Mouse (Mus musculus) frontal cortex, adult 2 months (tissue): ENCODE measurements at regions not wholly inside any gene's neighbourhood (a gene's known extent, or its start where the extent isn't known, plus 50 kb on each side); places are given as distances from the start of the nearest gene placed in this dataset.

Source experiments
- DNase-seq, 2 experiments: peaks; one replicate each; pipeline ENCODE4 v3.0.0; 2022; ENCODE audit warnings: low spot score in 1 of 2; ENCODE audit errors: extremely low spot score in 1 of 2

DNA sequence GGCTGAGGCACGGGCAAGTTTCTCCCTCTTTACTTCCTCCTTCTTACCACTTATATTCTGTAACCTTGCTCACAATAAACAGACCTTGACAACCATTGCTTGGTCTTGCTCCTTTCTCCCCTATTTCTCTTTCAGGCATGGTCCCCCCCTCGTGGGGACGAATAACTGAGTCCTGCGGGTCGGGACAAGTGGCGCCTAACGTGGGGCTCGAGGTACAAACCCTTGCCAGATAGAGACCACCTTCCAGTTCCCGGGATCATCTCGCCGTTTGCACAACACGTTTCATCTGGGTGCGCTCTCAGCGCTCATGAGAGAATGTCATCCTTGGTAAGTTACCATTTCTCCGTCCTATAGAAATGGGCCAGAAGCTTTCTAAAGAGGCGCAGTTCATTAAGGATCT lies 79.6 kb upstream of the Foxn3 start:
- DNase-seq, result no peak

- DNase-seq, result no peak
These were observed 78.9 kb upstream of the Foxn3 start for GRCm38 (mm10) chr12:99642131-99642895.

DNA sequence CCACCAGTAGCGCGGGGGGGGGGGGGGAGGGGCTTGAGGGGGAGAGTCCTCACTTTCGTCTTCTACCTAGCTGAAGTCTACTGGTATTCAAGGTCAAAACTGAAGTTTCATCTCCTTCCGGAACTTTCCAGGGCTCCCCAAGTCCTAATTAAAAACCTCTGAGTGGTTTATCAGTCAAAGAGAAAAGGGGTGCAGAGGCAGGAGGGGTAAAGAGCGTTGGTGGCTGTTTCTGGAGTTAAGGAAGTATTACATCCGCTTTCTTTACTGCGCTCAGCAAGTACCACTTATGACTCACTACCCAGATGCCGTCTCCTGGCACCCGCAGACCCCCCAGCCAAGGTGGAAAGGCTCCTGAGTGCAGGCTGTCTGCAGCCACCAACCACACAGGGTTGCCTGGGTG lies 77.9 kb upstream of the Foxn3 start:
- DNase-seq, result peak in 1 of 2 experiments; percentile 46

DNA sequence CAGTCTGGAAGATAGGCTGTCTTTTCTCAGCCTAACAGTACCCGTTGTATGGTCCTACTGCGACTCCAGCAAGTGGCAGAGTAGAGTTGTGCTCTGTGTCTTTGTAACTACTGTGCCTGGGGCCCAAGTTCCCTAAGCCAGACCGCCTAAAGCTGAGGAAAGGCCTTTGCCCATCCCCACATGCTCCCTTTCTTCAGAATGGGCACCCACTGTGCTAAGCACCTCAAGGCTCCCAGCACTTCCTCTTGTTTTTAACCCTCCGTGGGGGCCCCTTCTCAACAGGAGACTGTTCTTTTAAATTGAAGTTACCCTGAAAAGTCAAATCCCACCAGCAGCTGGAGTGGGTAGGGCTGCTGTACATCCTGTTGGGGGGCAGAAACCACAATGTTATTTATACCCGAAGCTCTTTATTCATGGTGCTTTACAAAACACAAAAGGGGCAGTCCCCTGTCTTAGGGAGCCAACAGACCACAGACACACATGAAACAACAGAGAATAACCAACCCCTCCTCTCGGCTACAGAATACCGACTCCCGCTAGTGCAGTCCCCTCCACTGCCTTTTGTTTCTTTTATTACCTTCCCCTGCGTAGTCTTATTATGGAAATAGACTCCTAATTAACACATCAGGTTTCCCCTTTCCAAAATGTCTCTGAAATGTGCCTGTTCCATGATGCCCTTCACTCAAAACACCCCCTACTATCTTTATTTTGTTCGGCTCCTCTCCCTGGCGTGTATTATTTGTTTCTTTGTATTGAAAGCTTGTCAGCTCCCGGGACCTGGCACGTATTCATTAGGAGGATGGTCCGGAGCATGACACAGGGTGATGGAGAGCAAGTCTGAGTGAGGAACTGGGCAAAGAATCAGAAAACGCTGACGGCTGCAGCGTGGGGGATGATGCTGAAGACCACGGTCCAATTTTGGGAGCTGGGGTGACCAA lies 77.1 kb upstream of the Foxn3 start:
- DNase-seq, result no peak

DNA sequence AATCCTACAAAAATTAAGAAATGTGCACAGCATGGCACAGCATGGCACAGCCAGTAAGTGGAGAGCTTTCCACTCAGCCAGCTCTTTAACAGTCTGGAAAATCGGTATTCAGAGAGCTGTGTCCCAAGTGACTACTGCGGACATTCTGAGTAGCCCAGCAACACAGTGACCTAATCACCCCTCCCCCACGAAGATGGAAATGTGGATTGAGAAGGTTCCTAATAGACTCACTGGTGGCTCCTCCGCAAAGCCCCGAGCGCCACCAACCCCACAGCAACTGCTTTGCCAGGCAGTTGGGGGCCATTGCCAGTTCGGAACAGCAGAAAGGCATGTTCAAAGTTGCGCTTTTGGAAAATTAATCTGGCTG lies 76.4 kb upstream of the Foxn3 start:
- peak; percentile 23 to 56 for DNase-seq

GRCm38 (mm10) chr12:99639118-99639517 lies 75.7 kb upstream of the Foxn3 start:
- DNase-seq, result no peak

GRCm38 (mm10) chr12:99637986-99638385 lies 74.6 kb upstream of the Foxn3 start:
- no peak for DNase-seq

GRCm38 (mm10) chr12:99636234-99636633 lies 72.9 kb upstream of the Foxn3 start:
- DNase-seq, result no peak

GRCm38 (mm10) chr12:99635361-99635760 lies 72.0 kb upstream of the Foxn3 start:
- DNase-seq, result no peak

GRCm38 (mm10) chr12:99634726-99635125 lies 71.3 kb upstream of the Foxn3 start:
- no peak for DNase-seq

DNA sequence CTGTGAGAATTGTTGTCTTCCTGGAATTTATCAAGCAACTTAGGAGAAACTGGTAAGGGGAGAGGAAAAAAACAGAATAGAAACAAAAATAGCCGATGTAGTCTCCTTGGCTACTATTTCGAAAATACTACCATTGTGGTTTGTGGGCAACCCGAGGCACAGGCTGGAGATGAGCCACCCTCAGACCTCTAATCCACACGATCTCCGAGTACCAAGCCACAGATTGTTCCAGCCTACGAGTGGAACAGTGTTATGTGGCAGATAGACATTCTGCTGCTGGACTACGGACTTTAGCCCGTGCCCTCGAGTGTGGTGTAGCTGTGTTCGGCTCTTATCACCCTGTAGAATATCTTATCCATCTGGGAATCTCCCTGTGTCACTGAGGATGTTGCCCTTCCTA lies 70.3 kb upstream of the Foxn3 start:
- DNase-seq, result no peak

GRCm38 (mm10) chr12:99632988-99633387 lies 69.6 kb upstream of the Foxn3 start:
- no peak for DNase-seq

DNA sequence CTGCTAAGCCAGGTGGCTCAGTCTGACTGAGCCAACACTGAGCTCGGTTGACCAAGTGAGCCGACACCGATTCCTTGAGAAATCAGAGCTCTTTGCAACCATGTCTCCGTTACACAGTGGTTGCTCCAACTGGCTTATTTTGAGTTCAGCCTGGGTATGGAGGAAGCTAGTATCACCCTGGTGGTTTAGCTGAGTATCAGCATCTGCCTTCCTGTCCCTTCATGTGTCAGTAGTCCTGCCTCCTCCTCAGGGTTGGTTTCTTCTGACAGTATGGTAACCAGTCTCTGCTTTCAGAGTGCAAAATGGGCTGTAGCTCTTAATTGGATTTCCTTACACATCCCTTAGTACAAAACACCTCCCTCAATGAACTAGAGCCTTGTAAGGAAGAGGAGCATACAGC lies 66.2 kb upstream of the Foxn3 start:
- no peak for DNase-seq

DNA sequence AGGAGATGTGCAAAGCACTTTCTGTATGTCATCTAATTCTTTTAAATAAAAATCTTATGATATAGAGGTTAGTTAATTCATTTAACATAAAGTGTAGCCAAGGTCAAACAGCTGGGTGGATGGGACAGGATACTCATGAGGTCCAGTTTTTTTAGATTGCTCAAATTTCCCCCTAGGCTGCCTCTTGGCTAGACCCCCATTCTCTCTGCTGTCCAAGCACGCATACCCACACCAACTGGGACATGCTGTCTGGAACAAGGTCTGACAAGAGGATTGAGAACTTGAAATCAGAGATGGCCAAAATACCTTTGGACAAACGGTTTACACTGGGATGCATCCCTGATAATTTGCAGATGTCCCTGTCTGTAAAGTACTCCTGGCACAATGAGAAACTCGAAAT lies 65.0 kb upstream of the Foxn3 start:
- no peak for DNase-seq

GRCm38 (mm10) chr12:99627898-99628231 lies 64.5 kb upstream of the Foxn3 start:
- DNase-seq, result peak; percentile 87 to 90

DNA sequence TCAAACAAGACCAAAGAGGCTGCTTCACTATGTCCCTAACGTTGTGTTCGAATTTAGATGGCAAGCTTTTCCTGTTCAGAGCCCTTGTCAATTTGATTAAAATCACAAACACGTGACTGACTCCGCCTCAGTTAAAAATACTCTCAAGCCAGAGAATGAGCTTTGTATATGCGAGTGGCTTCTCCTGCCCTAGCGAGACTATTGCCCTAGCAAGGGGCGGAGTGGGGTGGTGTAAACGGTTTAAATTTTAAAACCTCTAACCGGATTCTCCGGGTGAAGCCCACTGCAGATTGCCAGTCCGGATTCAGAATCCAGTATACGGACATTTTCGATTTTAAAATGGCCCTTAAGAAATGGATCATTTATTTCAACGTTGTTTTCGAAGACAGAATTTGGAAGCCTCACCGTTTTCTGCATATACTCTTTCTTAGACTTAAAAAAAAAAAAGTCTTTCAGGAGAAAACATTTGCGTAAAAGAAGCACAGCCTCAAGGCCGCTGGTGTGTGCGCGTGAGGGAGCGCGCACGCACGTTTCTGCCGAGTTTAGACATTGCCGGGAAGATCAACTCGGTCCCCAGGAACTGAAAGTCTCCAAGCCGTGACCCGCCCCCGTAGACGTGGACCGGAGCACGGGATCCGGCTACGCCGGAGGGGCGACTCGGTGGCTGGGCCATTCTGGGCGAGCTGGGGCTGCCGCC lies 64.0 kb upstream of the Foxn3 start:
- peak; percentile 19 to 63 for DNase-seq

DNA sequence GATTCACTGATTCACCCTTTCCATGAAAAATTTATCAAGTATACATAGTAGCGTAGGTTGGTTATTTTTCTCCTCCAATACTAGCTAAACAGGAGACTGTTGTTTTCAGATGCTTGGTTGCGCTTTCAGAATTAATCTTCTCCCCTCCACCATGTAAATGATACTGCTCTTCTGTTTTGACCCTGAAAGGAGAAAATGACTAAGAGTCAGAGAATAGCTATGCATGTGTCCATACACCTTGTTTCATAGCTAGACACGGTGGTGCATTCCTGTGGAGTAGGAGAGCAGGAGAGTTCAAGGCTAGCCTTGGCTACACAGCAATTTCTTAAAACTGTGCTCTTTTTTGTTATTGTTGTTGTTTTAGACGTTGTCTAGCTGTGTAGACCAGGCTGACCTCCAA lies 62.8 kb upstream of the Foxn3 start:
- no peak for DNase-seq

- DNase-seq, result no peak
These were observed 61.7 kb upstream of the Foxn3 start for GRCm38 (mm10) chr12:99625094-99625493.

DNA sequence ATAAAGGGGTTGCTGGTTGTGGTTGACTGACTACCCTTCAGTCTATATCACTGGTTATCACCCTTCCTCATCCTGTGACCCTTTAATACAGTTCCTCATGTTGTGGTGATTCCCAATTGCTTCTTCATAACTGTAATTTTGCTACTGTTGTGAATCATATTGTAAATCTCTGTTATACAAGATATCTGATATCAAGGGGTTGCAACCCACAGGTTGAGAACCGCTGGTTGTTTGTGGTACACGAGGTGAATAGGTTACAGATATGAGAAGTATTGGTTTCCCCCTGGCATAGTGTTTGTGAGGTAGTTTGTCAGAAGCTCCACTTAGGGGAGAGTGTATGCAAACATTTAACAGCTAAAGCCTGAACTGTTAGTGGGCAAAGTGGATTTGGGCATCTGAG lies 58.9 kb upstream of the Foxn3 start:
- DNase-seq, result no peak

DNA sequence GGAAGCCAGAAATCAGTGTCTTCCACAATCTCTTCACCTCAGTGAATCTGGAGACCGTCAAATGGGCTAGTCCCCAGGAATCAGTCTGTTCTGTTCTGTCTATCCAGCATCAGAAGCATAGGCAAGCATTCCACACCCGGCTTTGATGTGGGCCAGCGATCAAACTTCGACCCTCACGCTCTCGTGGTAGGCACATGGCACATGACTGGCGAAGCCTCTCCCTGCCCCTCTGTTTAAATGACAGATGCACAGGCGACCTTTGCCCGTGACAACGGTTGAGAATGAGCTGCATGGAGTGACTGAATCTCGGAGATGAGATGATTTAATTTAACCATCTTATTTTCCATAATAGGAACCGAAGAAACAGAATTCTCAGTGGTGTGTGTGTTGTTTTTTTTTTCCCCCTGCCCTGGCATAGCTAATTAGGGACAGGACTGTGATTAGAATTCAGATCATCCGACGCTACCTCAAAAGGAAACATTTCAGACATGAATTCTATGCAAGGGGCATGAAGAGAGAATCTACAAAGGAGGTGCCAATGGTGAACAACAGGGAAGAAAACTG lies 53.9 kb upstream of the Foxn3 start:
- DNase-seq, result no peak

- no peak for DNase-seq
These were observed 51.0 kb upstream of the Foxn3 start for GRCm38 (mm10) chr12:99614420-99614819.
